Mouse (Mus musculus) midbrain, postnatal 0 days (tissue): ENCODE data around the gene Mdga2. TPM values are rescaled to one million over a fixed set of nuclear protein-coding genes. Genes with fewer than 3 reads are reported as not detected.
A peak's percentile ranks its signal among the peaks of the same experiment; 100 is the strongest.

Experiments used
- ATAC-seq: fragments of 200-750 bp; cut with Nextera tagmentation; 2 replicates; pipeline ENCODE4 v1.8.0; 2017; ENCODE audit warnings: moderate number of reproducible peaks, mild to moderate bottlenecking, moderate TSS enrichment, moderate library complexity; ENCODE audit not compliant: low FRiP score
- DNase-seq: peaks from one replicate; pipeline ENCODE4 v3.0.0-alpha.2; 2015; ENCODE audit warnings: low spot score
- H3K27ac ChIP-seq: fragments of 300-500 bp; sonication (generic); 2 replicates; pipeline ENCODE4 v1.5.1; 2014; ENCODE audit warnings: low read depth, mild to moderate bottlenecking, low read length, mixed read lengths
- H3K27me3 ChIP-seq: fragments of 300-500 bp; sonication (generic); 2 replicates; pipeline ENCODE4 v1.6.1; 2014; ENCODE audit warnings: low read length, control low read depth, mixed read lengths; ENCODE audit not compliant: insufficient read depth
- H3K36me3 ChIP-seq: fragments of 300-500 bp; sonication (generic); 2 replicates; pipeline ENCODE4 v1.6.1; 2014; ENCODE audit warnings: low read length, control low read depth, mixed read lengths; ENCODE audit not compliant: insufficient read depth
- H3K4me1 ChIP-seq: fragments of 300-500 bp; sonication (generic); 2 replicates; pipeline ENCODE4 v1.6.1; 2014; ENCODE audit warnings: mild to moderate bottlenecking, control low read depth, antibody characterized with exemption, low read length, mixed read lengths; ENCODE audit not compliant: insufficient read depth
- H3K4me2 ChIP-seq: fragments of 300-500 bp; sonication (generic); 2 replicates; pipeline ENCODE4 v1.6.1; 2014; ENCODE audit warnings: low read depth, mild to moderate bottlenecking, low read length, mixed read lengths; ENCODE audit not compliant: poor library complexity, severe bottlenecking
- H3K4me3 ChIP-seq: fragments of 300-500 bp; sonication (generic); 2 replicates; pipeline ENCODE4 v1.5.1; 2014; ENCODE audit warnings: low read depth, mild to moderate bottlenecking, low read length, moderate library complexity
- H3K9ac ChIP-seq: fragments of 300-500 bp; sonication (generic); replicated peaks from 2 replicates; pipeline ENCODE4 v1.6.1; 2014; ENCODE audit warnings: mild to moderate bottlenecking, low read length, moderate library complexity, mixed read lengths; ENCODE audit not compliant: poor library complexity, severe bottlenecking
- H3K9me3 ChIP-seq: fragments of 300-500 bp; sonication (generic); 2 replicates; pipeline ENCODE4 v1.6.1; 2016; ENCODE audit warnings: low read length, control low read depth
- CTCF ChIP-seq: IDR thresholded peaks from 2 replicates; pipeline ENCODE4 v1.5.1; 2016; ENCODE audit warnings: antibody characterized with exemption, mild to moderate bottlenecking
- WGBS: fragments of 180-500 bp; shearing (Covaris S2); extraction: QIAGEN DNeasy Blood & Tissue Kit; methylation state at CpG from one replicate; pipeline ENCODE4 v1.1.7; 2014; 5-methylcytosine and 5-hydroxymethylcytosine counted together
- polyA plus RNA-seq: library from polyadenylated mRNA; unstranded; fragments of >200 nt; fragmentation: Nextera tagmentation; extraction: Ambion mirVana; gene quantifications from 2 replicates; pipeline ENCODE4 v1.2.1, GENCODE M21; 2015
- total RNA-seq: library from RNA; depleted of rRNA; stranded (reverse); fragments of >200 nt; gene quantifications from 2 replicates; pipeline ENCODE4 v1.2.3, GENCODE M21; 2014

The Mdga2 gene
- total and polyA plus RNA-seq, 2 experiments from 2014 or later: 46.7 to 52.9 TPM

GRCm38 (mm10) chr12:67035509-67036261 is 186.7 kb downstream of the Mdga2 start:
- no peak for TF ChIP-seq CTCF
- no peak for ATAC-seq
- H3K9me3 ChIP-seq: no peaks in the 10 kb centered on the region
- no peaks in the 10 kb centered on the region for H3K27me3 ChIP-seq
- DNase-seq: no peak
- H3K4me2 ChIP-seq: no peak overlapping the region
- no peak overlapping the region for H3K9ac ChIP-seq
- WGBS: 88% methylated on average over 15 of the region's 15 CpGs
- no peak overlapping the region for H3K4me3 ChIP-seq
- no peaks in the 10 kb centered on the region for H3K4me1 ChIP-seq
- H3K36me3 ChIP-seq: no peaks in the 10 kb centered on the region
- H3K27ac ChIP-seq: no peak overlapping the region

- H3K4me1 ChIP-seq: no peaks in the 10 kb centered on the region
- no peak overlapping the region for H3K4me3 ChIP-seq
- no peak for TF ChIP-seq CTCF
- ATAC-seq: no peak
- no peak overlapping the region for H3K9ac ChIP-seq
- no peak overlapping the region for H3K27ac ChIP-seq
- H3K27me3 ChIP-seq: no peaks in the 10 kb centered on the region
- no peak overlapping the region for H3K4me2 ChIP-seq
- DNase-seq: no peak
- 91% methylated on average over 3 of the region's 3 CpGs for WGBS
- no peaks in the 10 kb centered on the region for H3K36me3 ChIP-seq
- H3K9me3 ChIP-seq: no peaks in the 10 kb centered on the region
Observed at GRCm38 (mm10) chr12:67017192-67017591, 205.2 kb downstream of the Mdga2 start.

- 58% methylated on average over 4 of the region's 4 CpGs for WGBS
- Histone ChIP-seq H3K27ac (0 out of 2 replicates have a peak overlapping the region, but pooled peaks have one; percentile 26), H3K36me3 (no peaks in the 10 kb centered on the region), H3K4me2 (no peak overlapping the region), H3K9ac (no peak overlapping the region), H3K9me3 (no peaks in the 10 kb centered on the region), H3K4me1 (no peaks in the 10 kb centered on the region; the same call in 1 of the 2 replicates), H3K4me3 (no peak overlapping the region), H3K27me3 (no peaks in the 10 kb centered on the region)
- peak; percentile 51 for DNase-seq
- ATAC-seq: no peak
- no peak for TF ChIP-seq CTCF
Observed at GRCm38 (mm10) chr12:67011368-67011767, 211.0 kb downstream of the Mdga2 start.

- DNase-seq: no peak
- H3K4me1 ChIP-seq: no peaks in the 10 kb centered on the region; the same call in 1 of the 2 replicates
- no peak for TF ChIP-seq CTCF
- no peak overlapping the region for H3K4me3 ChIP-seq
- no peak overlapping the region for H3K27ac ChIP-seq
- H3K9me3 ChIP-seq: no peaks in the 10 kb centered on the region
- no peaks in the 10 kb centered on the region for H3K36me3 ChIP-seq
- WGBS: 88% methylated on average over 4 of the region's 4 CpGs
- no peak overlapping the region for H3K9ac ChIP-seq
- no peak overlapping the region for H3K4me2 ChIP-seq
- no peaks in the 10 kb centered on the region for H3K27me3 ChIP-seq
- ATAC-seq: no peak
Observed at GRCm38 (mm10) chr12:67010318-67010717, 212.0 kb downstream of the Mdga2 start.

- WGBS: 90% methylated on average over 3 of the region's 3 CpGs
- no peaks in the 10 kb centered on the region for H3K27me3 ChIP-seq
- H3K9ac ChIP-seq: no peak overlapping the region
- no peak overlapping the region for H3K4me3 ChIP-seq
- no peak overlapping the region for H3K4me2 ChIP-seq
- no peaks in the 10 kb centered on the region; the same call in 1 of the 2 replicates for H3K4me1 ChIP-seq
- no peaks in the 10 kb centered on the region for H3K9me3 ChIP-seq
- TF ChIP-seq CTCF: no peak
- no peak overlapping the region for H3K27ac ChIP-seq
- no peaks in the 10 kb centered on the region for H3K36me3 ChIP-seq
- ATAC-seq: no peak
- DNase-seq: no peak
Observed at GRCm38 (mm10) chr12:67009191-67009590, 213.2 kb downstream of the Mdga2 start.

GRCm38 (mm10) chr12:66954129-66954528 is 268.2 kb downstream of the Mdga2 start:
- ATAC-seq (no peak), DNase-seq (peak; percentile 7)
- Histone ChIP-seq H3K4me1 (no peaks in the 10 kb centered on the region), H3K9ac (no peak overlapping the region), H3K27me3 (no peaks in the 10 kb centered on the region), H3K27ac (no peak overlapping the region), H3K4me3 (no peak overlapping the region), H3K4me2 (no peak overlapping the region), H3K36me3 (no peaks in the 10 kb centered on the region), H3K9me3 (no peaks in the 10 kb centered on the region)
- TF ChIP-seq CTCF: no peak
- WGBS: 58% methylated on average over 3 of the region's 3 CpGs
